Mouse (Mus musculus) urinary bladder, postnatal 14 days (tissue): ENCODE data around the gene Mrm3.

ENCODE experiments used
- DNase-seq: peaks from one replicate; pipeline ENCODE4 v3.0.0; 2021; ENCODE audit warnings: low spot score

Gene Mrm3

GRCm38 (mm10) chr11:76252036-76252435 is 8.5 kb downstream of the Mrm3 start:
- peak; percentile 42 for DNase-seq

- DNase-seq, result peak; percentile 89
These were observed 9.8 kb downstream of the Mrm3 start for GRCm38 (mm10) chr11:76253145-76253917.

GRCm38 (mm10) chr11:76253918-76254264 is 10.4 kb downstream of the Mrm3 start:
- no peak for DNase-seq

- no peak for DNase-seq
These were observed 12.0 kb downstream of the Mrm3 start for GRCm38 (mm10) chr11:76255431-76256001.

- DNase-seq, result no peak
These were observed 12.6 kb downstream of the Mrm3 start for GRCm38 (mm10) chr11:76256129-76256528.

GRCm38 (mm10) chr11:76257386-76257785 is 13.9 kb downstream of the Mrm3 start:
- no peak for DNase-seq

- DNase-seq, result no peak
These were observed 15.0 kb downstream of the Mrm3 start for GRCm38 (mm10) chr11:76258511-76258910.

- DNase-seq, result no peak
These were observed 16.9 kb downstream of the Mrm3 start for GRCm38 (mm10) chr11:76260208-76261050.

GRCm38 (mm10) chr11:76261224-76261623 is 17.7 kb downstream of the Mrm3 start:
- no peak for DNase-seq

- DNase-seq, result no peak
These were observed 19.3 kb downstream of the Mrm3 start for GRCm38 (mm10) chr11:76262611-76263351.

- no peak for DNase-seq
These were observed 24.0 kb downstream of the Mrm3 start for GRCm38 (mm10) chr11:76267550-76267949.

- DNase-seq, result no peak
These were observed 24.5 kb downstream of the Mrm3 start for GRCm38 (mm10) chr11:76268001-76268459.

- no peak for DNase-seq
These were observed 25.1 kb downstream of the Mrm3 start for GRCm38 (mm10) chr11:76268521-76269065.

- DNase-seq, result no peak
These were observed 28.9 kb downstream of the Mrm3 start for GRCm38 (mm10) chr11:76272440-76272839.

- no peak for DNase-seq
These were observed 35.7 kb downstream of the Mrm3 start for GRCm38 (mm10) chr11:76278960-76279852.

GRCm38 (mm10) chr11:76279971-76280370 is 36.5 kb downstream of the Mrm3 start:
- no peak for DNase-seq

- DNase-seq, result no peak
These were observed 40.3 kb downstream of the Mrm3 start for GRCm38 (mm10) chr11:76283841-76284240.

GRCm38 (mm10) chr11:76285431-76286075 is 42.0 kb downstream of the Mrm3 start:
- peak; percentile 61 for DNase-seq

- no peak for DNase-seq
These were observed 43.1 kb downstream of the Mrm3 start for GRCm38 (mm10) chr11:76286534-76287126.

- DNase-seq, result no peak
These were observed 43.8 kb downstream of the Mrm3 start for GRCm38 (mm10) chr11:76287301-76287700.
